Mouse (Mus musculus): ENCODE data around the gene Tspan32.

- no peak for TF ChIP-seq CTCF (IDR thresholded peaks at IDR 0.05; ENCODE audit: low read depth, low read length)
- TF ChIP-seq GATA1 (IDR thresholded peaks at IDR 0.05; ENCODE audit: borderline replicate concordance, low read length) = no peak
- no peak for TF ChIP-seq GATA2 (IDR thresholded peaks at IDR 0.05; ENCODE audit: borderline replicate concordance, low read depth, low read length)
- no peak for TF ChIP-seq TAL1 (conservative IDR thresholded peaks at IDR 0.05; ENCODE audit: low read depth, low read length)
These were observed 49.7 kb downstream of the Tspan32 start for GRCm38 (mm10) chr7:143054612-143054965.
